Mouse (Mus musculus) thymus, postnatal 25 days (tissue): ENCODE measurements around the gene Grik3.

Experiments
- DNase-seq: peaks from one replicate; pipeline ENCODE4 v3.0.0; 2022

The Grik3 gene

DNA sequence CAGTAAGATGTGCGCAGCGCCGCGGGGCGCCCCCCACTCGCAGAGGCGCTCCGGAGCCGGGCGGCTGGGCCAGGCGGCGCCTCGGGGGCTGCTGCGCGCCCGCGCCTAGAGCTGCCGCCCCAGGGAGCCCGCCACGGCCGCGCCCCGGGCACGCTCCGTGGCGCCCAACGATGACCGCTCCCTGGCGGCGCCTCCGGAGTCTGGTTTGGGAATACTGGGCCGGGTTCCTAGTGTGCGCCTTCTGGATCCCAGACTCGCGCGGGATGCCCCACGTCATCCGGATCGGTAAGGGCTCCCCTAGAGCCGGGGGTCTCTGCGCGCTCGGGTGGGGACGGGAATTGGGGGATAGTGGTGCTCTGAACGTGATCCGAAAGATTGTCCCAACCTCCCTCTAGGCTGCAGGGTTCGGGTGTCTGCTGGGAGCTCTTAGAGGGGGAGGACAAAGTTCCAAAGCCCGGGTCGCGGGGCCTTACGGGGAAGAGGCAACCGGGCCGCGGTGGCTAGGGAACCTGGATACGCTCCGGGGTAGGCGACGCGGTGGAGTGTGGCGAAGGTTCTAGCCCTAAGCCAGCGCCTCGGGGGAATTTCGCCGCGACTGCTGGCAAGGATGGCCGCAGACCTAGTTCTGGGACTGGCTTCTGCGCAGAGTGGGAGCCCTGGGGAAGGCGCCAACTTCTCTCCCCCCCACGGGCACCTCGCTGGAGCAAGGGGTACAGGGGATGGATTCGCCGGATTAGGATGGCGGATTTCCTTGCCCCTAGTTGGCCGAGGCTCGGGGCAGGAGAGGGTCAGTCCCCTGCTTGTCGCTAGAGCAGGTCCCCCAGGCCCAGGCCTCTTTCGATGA is at the start of gene Grik3:
Gene Grik3, plus strand, starts transcription at position 40 of the 844 bp plus-strand sequence.
- DNase-seq, result no peak

DNA sequence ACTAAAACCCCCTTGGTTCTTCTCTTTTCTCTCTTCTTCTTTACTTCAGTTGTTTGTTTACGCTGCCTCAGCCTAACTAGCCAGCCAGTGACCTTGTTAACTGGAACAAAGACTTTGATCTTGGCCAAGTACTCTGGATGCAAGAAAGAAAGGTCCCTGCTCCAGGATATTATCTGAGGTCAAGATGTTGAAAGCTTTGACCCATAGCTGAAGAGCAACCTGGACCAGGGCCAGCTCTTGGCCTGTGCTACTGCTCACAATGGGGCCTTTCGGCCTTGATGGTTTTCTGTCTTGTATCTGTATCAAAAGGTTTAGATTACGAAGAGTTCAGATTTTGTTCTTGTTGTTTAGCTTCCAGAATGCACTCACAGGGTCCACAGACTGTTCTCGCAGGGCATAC is 48.7 kb upstream of the Grik3 start:
- DNase-seq, result no peak

DNA sequence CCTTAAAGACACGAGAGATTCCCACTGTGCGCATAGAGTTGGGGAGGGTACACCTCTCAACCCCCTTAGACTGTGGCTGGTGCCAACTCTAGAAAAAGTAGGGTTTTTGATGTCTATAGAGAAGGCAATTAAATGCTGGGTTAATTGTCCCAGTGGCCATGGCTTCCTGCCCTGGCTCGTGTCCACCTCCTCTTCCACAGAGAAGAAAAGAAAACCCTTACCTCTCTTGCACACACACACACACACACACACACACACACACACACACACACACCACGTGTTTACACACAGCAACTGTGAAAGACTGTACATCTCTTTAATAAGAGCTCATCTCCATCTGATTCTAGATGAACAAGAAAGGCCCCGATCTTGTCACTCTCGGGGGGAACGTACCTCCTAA is 46.1 kb upstream of the Grik3 start:
- DNase-seq, result no peak

DNA sequence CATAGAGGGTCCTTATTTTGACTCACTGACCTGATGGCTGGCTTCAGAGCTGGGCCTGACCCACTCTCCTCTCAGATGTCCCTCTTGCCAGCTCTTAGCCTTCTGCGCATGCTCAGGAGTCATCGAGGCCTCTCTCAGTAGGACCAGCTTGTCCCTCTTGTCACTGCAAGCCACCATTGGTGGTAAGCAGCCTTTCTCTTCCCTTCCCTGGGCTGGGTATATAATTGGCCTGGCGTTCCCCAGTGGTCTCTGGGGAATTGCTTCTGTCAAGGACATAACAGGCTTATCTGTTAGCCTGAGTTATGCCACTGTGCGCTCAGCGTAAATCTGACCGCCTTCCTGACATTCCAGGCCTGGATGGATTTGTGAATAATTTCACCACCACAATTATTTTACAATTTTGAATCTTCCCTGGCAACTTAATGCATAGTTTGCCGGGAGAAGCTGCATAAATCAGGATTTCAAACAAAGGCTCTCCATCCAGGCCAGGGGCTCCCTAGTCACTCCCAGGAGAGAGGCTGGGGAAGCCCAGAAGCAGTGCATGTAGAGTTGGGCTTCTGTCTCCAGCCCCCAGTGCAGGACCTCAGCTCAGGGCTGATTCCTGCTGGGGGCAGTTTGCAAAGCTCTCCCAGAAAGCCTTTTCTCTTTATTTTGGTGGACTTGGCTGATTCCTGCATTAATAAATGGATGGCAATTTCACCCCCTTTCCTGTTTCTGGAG is 39.7 kb upstream of the Grik3 start:
- no peak for DNase-seq

DNA sequence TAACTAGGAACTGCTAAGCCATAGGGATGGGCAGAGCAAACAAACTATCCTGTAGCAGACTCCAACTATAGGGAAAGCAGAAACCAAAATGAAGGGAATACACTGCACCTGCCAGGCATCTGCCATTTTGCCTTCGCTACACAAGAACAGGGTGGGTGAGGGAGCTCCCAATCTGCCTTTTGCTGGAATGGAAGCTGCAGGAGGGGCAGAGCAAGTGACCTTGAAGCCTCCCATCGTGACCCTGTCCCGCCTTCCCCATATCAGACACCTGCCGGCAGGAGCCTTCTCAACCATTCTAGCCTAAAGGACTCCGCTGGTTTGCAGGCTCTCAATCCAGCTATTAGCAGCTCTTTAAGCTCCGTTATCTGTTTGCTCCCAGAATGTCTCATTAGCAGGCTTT is 38.7 kb upstream of the Grik3 start:
- no peak for DNase-seq

DNA sequence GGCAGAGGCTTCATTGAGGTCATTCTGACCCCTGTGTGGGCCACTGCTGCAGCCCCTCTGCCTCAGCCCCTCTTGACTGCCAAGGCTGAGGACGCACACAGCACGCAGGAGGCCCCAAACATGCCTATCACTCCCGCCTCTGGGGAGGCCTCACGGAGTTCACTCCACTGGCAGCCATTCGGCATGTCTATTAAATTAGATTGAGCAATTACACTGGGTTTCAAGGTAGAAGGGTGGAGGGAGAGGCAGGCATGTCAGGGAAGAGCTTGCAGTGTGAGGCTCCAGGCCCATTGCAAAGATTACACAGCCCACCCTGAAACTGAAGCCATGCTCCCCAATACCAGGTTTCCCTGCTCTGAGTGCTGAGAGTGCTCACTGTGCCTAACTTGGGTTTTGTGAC is 34.0 kb upstream of the Grik3 start:
- no peak for DNase-seq

DNA sequence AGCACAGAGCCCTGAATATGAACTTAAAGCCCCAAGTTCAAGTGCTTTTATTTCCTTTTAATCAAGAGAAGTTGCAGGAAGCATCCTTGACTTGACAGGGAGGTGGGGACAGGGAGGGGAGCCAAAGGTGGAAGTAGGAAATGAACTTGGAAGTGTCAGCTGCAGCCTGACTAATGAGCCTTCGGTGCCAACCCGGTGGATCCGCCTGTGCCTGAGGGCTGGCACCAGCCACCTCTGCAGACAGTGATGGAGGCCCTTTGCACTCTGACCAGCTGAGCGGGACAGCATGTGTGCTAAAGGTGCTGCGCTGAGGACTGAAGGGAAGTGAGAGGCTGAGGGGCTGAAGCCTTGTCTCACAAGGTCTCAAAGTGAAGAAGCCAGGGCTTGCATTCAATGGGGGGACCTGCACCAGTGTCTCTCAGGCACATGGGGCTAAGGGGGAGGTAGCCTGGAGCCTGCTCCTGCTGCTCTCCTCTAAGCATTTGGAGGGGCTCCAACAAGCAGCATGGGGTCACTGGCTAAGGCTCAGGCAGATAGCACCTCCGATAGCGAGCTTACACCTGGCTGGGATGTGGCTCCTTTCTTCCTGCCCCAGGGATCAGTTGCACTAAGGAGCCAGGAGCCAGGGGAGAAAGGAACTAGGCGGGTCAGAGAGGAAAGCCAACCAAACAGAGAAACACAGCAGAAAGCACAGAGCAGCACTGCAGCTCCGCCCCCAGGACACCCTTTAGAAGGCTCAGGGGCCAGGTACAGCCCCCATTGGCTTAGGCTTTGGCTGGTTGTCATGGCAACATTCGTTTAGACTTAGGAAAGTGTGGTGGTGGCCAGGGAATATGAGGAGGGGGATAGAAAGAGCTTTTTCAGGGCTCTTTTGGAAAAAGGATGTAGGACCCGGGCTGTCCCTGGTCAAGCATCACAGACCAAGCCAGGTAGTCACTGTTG is 33.1 kb upstream of the Grik3 start:
- DNase-seq, result no peak

DNA sequence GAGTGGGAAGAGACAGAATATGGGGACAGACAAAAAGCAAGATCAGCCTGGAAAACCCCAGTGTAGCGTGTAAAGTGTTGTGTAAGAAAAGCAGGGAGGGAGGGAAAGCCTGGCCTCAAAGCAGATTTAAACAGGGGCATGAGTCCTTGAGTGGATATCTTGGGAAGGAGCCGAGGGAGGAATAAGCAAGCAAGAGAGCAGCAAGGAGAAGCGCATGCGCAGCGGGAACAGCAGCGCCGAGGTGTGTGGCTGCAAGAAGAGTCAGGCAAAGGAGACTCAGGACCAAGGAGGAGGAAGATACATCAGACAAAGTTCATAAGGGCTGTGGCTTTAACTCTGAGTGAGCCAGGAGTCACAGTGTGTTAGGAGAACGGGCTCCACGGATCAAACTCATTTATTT is 30.7 kb upstream of the Grik3 start:
- no peak for DNase-seq

DNA sequence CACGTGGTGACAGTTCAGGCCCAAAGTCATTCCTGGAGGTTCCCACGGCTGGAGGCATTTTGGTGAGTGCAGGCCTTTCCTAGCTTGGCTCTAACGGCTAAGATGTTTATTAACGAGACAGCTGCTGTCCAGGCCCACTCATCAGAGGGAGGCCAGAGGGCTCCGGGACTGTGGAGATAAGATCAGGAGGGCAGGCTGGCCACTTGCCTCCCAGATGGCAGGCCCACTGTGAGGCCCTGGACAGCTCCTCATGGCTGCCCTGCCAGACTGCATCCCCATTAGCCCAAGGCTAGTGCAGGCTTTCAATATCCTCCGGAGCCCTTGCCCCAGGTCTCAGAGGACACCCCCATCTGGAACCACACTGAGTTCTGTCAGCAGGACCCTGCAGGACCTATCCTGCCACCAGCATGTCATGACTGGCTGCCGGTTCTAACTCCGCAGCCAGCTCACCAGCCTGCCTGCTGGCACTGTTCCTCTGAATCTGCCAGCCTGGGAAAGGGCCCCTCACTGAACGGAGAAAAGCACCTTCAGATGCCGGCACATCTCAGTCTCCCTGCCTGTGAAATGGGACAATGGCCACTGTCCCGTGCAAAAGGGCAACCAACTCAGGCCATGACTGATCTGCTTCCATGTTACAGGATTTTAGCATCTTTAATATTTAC is 20.7 kb upstream of the Grik3 start:
- DNase-seq, result no peak

DNA sequence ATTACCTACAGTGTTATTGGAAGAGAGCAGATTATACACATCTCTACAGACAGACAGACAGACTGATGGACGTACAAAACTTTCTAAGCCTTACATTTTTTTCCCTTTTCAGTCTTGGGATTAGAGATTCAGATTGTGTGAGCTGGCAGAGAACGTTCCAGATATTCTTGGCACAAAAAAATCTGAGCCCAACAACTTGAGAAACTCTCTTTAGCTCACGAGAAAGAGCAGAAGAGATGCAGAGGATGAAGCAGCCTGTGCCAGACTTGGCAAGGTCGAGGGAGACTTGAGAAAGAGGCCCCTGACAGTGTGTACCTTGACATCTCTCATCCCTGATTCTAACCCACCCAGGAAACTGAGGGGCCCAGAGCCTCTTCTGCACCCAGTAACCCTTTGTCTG is 15.6 kb upstream of the Grik3 start:
- no peak for DNase-seq

DNA sequence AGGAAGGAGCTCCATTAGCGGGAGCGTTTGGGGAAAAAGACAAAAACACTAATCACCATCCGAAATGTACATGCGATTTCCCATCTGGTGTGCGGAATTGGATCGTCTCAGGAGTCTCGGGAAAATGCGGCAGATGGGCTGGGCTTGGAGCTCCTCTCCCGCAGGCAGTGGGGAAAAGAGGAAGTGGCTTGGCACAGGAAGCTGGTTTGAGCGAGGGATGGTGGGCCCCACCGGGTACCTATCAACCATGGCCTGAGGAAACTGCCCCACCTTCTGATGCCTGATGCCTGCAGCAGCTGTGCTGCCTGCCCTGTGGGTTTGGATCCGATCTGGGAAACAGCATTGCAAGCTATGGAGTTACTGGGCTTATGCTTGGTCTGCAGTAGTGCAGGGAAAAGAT is 12.4 kb upstream of the Grik3 start:
- no peak for DNase-seq

DNA sequence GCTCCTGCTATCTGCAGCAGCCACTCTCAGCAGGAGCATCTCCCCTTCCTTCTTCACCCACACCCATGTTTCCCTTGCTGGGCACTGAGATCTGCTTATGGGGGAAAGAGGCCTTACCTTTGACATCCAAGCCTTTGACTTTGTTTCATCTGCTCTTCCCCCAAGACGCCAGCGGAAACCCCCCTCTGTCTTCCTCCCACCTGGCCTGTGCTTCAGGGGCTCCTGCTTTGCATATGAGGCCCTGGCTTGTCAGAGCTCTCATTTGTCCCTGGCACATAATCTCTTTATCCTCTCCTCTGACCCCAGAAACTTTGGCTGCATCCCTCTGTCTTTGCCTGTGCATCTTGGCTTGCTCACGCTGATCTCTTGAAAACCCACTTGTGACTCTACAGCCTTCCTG is 9.2 kb upstream of the Grik3 start:
- DNase-seq, result no peak

DNA sequence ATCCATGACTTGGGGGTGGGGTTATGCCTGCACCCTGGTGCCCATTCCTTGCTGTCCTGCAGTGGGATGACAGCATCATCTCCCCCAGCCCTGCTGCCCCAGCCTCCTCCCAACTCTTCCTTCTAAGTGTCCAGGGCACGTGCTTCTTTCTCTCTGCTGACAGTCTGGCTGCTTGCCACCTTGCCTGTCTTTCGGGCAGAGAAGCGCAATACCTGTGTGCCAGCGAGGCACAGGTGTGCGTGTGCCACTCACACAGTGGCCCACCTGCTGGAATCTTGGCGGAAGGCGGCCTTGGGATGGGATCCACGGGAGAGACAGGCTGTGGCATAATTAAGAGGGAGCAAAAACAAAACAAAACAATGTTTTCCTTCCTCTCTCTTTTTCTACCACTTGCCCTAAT is 6.4 kb upstream of the Grik3 start:
- no peak for DNase-seq

DNA sequence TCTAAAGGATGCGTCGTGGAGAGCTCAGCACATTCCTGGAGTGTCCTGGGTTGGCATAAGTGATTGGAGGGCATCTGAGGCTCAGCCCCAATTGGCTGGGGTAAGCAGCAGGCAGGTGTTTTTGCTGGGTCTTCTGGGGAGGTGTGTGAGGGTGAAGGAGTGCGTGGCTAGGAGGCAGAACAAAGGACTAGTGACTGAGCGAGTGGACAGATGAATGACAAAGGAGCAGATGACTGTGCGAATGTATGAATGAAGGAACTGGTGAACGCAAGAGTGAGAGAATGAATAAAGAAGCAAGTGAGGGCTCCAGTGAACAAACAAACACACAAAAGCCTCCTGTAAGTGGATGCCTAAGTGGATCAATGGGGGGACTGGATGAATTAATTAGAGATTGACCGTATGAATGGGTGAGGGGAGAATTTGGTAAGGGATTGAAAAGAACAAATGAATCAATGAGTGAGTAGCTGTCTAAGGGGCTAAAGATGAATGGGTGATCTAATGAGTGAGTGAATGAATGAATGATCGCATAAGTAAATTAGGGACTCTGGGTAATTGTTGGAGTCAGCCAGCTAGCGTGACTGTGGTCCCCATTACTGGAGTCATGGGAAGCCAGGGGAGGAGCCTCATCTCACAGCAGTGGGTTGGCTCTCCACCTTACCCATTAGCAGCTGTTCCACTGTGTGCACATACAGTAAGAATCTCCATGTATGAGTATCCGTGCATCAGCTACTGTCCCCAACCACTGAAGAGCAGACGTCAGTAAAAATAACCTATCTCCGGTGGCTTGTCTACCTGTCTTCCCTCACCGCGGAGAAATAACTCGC is 4.9 kb upstream of the Grik3 start:
- DNase-seq, result no peak

DNA sequence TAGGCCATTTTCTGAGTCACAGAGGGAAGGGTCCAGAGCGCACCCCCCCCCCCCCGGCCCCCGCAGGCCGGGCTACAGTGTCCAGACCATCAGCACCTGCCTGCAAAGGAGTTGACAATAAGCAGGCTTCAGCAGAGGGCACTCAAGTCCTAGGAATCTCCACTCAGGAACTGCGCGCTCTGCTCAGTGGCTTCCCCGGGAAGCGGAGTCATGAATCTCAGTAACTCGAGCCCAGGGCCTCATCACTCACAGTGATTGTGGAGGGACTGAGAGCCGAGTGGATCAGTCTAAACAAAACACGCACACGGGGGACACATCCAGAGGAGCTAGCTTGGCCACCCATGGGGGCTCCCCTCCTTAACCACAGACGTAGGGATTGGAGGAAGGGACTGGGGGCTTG is 3.9 kb upstream of the Grik3 start:
- DNase-seq, result no peak

DNA sequence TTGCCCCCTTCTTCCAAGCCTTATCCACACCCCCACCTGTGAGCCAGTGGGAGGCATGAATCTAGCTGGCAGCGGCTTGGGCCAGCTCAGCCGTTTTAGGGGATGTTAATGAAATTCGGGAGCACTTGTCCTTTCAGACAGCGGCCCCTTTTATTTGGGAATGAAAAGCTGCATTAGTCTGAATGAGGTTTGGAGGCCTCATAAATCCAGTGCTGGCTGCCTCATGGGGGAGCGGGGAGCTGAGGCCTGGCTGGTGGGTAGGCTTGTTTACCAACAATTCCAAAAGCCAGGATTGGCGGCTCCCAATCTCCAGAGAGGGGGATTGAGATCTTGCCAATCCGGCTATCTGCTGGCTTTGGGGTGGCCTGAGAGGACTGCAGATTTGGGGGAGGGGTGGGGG is 3.5 kb upstream of the Grik3 start:
- no peak for DNase-seq

DNA sequence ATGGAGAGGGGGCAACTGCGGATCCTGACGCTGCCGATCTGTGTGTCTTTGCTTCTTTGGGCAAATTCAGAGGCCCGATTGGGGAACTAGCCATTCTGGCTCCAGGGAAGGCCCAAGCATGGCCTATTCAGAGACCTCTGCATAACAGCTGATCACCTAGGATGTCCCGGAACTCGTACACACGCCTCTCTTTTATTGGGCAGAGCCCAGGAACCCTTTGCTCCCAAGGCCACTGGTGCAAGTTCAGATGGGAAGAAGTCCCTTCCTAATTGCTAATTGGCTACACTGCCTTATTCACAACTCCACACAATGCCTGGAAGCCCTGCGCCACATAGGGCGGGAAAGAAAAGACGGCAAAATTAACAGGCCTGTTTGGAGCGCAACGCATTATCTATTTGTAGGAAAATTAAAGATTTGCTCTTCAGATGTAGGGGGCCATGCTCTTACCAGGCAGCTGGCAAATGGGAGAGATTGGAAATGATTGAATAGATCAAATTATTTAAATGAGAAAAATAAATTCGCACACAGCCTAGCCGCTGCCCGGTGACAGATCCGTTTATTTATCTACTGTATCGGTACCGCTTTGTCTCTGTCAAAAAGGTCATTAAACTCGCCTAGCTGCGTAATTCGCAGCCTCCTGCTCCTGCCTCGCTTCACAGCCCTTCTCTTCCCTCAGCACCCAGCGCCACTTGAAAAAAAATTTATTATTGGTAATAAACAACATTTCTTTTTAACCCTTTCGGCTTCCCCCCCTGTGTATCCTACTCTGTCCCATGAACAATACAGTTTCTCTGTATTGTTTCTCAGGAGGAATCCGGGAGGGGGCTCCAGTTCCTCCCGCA is 1.5 kb upstream of the Grik3 start:
- DNase-seq, result no peak

DNA sequence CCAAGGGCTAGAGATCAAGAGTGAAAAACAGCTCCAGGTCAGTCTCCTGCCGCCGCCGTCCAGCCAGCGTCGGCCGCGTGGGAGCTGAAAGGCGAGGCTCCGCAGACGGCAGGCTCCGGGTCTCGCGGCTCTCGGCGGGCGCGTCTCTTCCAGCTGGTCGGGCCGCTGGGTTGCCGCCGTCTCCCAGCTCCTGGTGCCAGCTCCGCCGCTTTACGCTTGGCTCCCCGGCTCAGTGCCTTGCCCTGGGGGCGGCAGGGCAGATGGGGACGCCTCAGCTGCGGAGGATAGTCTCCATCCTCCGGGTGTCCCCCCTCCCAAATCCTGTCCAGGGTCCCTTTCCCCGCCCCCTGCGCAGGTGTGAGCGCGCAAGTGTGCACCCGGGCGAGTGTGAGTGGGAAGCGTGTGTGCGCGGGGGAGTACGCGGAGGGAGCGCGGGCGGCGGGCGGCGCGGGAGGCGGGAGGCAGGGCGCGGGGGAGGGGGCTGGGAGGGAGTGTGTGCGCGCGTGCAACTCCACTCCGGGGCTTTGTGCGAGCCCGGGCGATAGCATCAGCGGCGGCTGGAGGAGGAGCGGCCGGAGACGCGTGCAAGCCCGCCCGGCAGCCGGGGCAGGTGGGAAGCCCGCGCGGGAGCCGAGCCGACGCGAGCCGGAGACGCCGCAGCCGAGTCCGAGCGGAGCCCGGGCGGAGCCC is 454 bp upstream of the Grik3 start:
- no peak for DNase-seq

DNA sequence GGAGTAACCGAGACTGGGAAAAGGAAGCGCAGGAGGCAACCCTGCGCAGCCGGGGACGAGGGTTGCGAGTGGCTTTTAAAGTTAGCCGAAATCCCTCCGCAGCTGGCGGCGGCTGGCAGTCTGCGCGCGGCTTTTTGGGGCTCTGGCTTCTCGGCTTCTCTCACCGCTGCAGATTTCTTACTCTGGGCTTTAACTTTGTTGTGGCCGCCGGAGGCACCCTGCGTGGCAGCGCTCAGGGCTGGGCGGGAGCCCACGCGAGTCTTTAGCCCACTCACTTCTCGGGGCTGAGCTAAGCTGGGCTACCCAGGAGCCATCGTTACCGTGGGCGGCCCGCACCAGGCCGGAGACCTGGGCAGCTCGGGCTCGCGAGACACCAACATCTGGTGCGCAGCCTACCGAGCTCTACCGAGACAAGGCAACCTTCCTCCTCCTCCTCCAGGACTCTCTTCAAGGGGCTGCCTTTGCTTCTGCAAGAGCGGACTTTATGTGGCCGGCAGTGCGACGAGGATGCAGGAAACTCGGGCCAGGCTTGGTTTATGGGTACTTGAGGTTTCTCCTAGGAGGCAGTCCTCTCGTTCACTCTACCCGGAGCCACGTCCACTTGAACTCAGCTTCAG is 1.1 kb downstream of the Grik3 start:
- DNase-seq, result no peak

DNA sequence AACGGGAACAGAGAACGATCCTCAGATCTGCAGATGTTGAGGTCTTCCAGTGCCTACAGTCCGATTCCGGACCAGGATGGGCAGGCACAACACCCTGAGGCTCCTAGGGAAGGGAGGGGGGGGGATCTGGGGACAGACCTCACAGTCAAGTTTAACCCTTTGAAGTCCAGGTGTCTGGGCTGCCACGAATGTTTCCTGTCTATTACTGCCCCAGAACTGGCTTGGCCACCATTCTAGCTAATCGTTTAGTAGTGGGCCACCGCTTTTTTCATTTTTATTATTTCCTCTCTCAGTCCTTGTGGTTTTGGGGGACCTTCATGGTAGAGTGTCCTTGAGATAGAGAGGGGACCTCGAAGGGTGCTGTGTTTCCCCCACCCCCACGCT is 1.6 kb downstream of the Grik3 start:
- no peak for DNase-seq
